Mouse (Mus musculus): ENCODE data around the gene Tmbim6.

DNA sequence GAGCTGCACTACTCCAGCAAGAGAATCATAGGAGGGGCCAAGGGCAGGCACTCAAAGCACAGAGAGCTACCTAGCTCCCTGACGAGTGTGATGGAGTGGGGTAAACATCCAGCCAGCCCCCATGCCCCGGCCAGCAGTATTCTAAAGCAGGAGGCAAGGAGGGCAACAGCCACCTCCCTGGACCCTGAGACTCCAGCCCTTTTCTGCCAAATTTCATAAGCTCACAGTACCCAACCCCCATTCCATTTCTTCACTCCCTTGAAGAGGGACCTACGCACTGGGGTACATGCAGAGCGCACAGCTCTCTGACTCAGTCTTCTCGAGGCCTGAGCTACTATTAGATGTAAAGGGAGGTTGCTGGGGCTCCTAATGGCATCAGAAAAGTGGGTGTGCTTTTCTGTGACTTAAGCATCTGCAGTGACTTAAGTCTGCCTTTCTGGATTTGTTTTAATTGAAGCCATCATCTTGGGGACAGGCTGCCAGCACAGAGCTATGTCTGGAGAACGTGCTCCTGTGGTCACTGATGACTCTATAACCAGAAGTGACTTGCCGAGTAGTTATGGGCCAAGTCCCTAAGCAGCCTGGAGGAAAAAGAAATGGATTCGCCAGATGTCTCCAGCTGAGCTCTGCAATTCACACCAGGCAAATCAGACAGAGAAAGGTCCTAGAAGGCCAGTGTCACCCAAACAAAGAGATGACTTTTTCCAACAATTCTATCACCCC, 48.4 kb upstream of the Tmbim6 start:
- no peak for TF ChIP-seq POLR2A (IDR thresholded peaks at IDR 0.05; ENCODE audit: low read depth, low read length)
- TF ChIP-seq CTCF (IDR thresholded peaks at IDR 0.05; ENCODE audit: extremely low read depth, insufficient read length, insufficient replicate concordance, low read depth, low read length): no peak

Data from small intestine, adult 2 months (tissue).